Mouse (Mus musculus): ENCODE data around the gene Fxyd1. TPM values are rescaled to one million over a fixed set of nuclear protein-coding genes. Genes with fewer than 3 reads are reported as not detected.

The Fxyd1 gene
- polyA plus RNA-seq, 1 experiment from 2014 or later = 2.5 TPM

DNA sequence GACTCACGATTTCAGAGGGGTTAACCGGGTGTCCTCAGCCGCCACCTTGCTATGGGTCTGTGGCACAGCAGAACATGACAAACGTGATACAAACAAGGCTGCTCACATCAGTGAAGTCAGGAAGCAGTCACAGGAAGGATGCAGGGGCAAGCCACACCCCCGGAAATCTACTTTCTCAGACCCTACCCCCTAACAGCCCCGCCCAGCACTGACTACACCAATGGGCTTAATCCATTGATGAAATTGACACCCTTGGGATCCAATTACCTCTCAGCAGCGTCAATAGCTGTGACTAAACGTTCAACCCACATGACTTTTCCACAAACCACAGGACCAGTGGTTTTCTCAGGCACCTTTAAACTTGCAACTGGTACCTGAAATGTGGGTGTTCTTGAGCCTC is 28.4 kb downstream of the Fxyd1 start:
- H3K27me3 ChIP-seq (ENCODE audit: poor library complexity, severe bottlenecking) = no peaks in the 10 kb centered on the region
- no peaks in the 10 kb centered on the region for H3K4me1 ChIP-seq
- 78% methylated on average over 8 of the region's 8 CpGs for WGBS
- H3K9me3 ChIP-seq = no peaks in the 10 kb centered on the region
- H3K27ac ChIP-seq = no peak overlapping the region
- no peak overlapping the region for H3K4me3 ChIP-seq
- H3K36me3 ChIP-seq (replicated peaks) = no peaks in the 10 kb centered on the region
- no peak for DNase-seq (ENCODE audit: extremely low spot score, low spot score)

- Histone ChIP-seq H3K9me3 (no peaks in the 10 kb centered on the region), H3K4me1 (peaks cover 8% of the 10 kb centered on the region), H3K4me3 (no peak overlapping the region), H3K27me3 (ENCODE audit: poor library complexity, severe bottlenecking) (no peaks in the 10 kb centered on the region), H3K36me3 (replicated peaks) (no peaks in the 10 kb centered on the region), H3K27ac (no peak overlapping the region)
- WGBS = 84% methylated on average over 10 of the region's 10 CpGs
- no peak for DNase-seq (ENCODE audit: extremely low spot score, low spot score)
These were observed 39.7 kb downstream of the Fxyd1 start for GRCm38 (mm10) chr7:31017104-31017901.

GRCm38 (mm10) chr7:31012971-31013370 is 44.0 kb downstream of the Fxyd1 start:
- H3K4me1 ChIP-seq = peaks cover 8% of the 10 kb centered on the region
- no peaks in the 10 kb centered on the region for H3K36me3 ChIP-seq (replicated peaks)
- no peak overlapping the region for H3K4me3 ChIP-seq
- H3K27ac ChIP-seq = no peak overlapping the region
- no peak for DNase-seq (ENCODE audit: extremely low spot score, low spot score)
- WGBS = 85% methylated on average over 5 of the region's 5 CpGs
- H3K27me3 ChIP-seq (ENCODE audit: poor library complexity, severe bottlenecking) = no peaks in the 10 kb centered on the region
- H3K9me3 ChIP-seq = no peaks in the 10 kb centered on the region

GRCm38 (mm10) chr7:31008889-31009288 is 48.1 kb downstream of the Fxyd1 start:
- no peaks in the 10 kb centered on the region for H3K4me1 ChIP-seq
- H3K9me3 ChIP-seq = no peaks in the 10 kb centered on the region
- 86% methylated on average over 3 of the region's 3 CpGs for WGBS
- no peaks in the 10 kb centered on the region for H3K27me3 ChIP-seq (ENCODE audit: poor library complexity, severe bottlenecking)
- DNase-seq (ENCODE audit: extremely low spot score, low spot score) = no peak
- H3K27ac ChIP-seq = no peak overlapping the region
- no peak overlapping the region for H3K4me3 ChIP-seq
- no peaks in the 10 kb centered on the region for H3K36me3 ChIP-seq (replicated peaks)

- H3K27ac ChIP-seq = no peak overlapping the region
- H3K4me3 ChIP-seq = no peak overlapping the region
- no peaks in the 10 kb centered on the region for H3K27me3 ChIP-seq (ENCODE audit: poor library complexity, severe bottlenecking)
- WGBS = 60% methylated on average over 1 of the region's 1 CpGs
- no peaks in the 10 kb centered on the region for H3K36me3 ChIP-seq (replicated peaks)
- no peak for DNase-seq (ENCODE audit: extremely low spot score, low spot score)
- no peaks in the 10 kb centered on the region for H3K9me3 ChIP-seq
- no peaks in the 10 kb centered on the region for H3K4me1 ChIP-seq
These were observed 48.8 kb downstream of the Fxyd1 start for GRCm38 (mm10) chr7:31008175-31008574.

GRCm38 (mm10) chr7:31007775-31008174 is 49.2 kb downstream of the Fxyd1 start:
- H3K27ac ChIP-seq = no peak overlapping the region
- H3K36me3 ChIP-seq (replicated peaks) = no peaks in the 10 kb centered on the region
- WGBS = 93% methylated on average over 1 of the region's 1 CpGs
- H3K27me3 ChIP-seq (ENCODE audit: poor library complexity, severe bottlenecking) = no peaks in the 10 kb centered on the region
- no peak for DNase-seq (ENCODE audit: extremely low spot score, low spot score)
- H3K9me3 ChIP-seq = no peaks in the 10 kb centered on the region
- H3K4me1 ChIP-seq = no peaks in the 10 kb centered on the region
- H3K4me3 ChIP-seq = no peak overlapping the region

DNA sequence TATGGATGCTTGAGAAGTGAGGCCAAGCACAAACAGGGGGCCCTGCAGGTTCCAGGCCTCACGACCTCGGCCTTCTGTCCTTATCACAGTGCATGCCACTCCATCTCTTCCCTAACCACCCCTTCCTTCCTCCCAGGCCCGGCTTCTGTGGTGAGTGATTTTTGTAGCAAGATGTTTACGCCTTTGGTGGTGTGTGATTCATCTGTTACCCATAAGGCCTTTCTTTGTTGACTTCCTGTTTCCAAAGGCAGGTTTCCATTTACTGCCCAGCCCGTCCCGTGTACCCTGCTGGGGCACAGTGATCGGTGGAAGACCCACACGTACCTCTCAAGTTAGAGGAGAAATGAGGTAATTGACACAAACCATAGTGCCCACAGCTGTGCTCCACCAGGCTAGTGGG is 54.3 kb downstream of the Fxyd1 start:
- DNase-seq (ENCODE audit: extremely low spot score, low spot score) = no peak
- Histone ChIP-seq H3K4me1 (0 out of 2 replicates have a peak, but pooled peaks cover 4% of the 10 kb centered on the region), H3K4me3 (no peak overlapping the region), H3K9me3 (no peaks in the 10 kb centered on the region), H3K36me3 (replicated peaks) (no peaks in the 10 kb centered on the region), H3K27ac (no peak overlapping the region), H3K27me3 (ENCODE audit: poor library complexity, severe bottlenecking) (no peaks in the 10 kb centered on the region)
- WGBS = 86% methylated on average over 8 of the region's 8 CpGs

Small RNA genes within 50 kb of the gene (microRNA-seq; reads per million reads assigned to microRNA genes)
- gene Mir7050 = not detected

Other genes starting within 250 kb of the Fxyd1 start
- gene Ffar2, start 233.4 kb downstream of the Fxyd1 start, polyA plus RNA-seq (2016; fragmentation: Nextera tagmentation; extraction: Ambion mirVana) = not detected in 2 replicates
- not detected in 2 replicates for gene Ffar3, start 201.0 kb downstream of the Fxyd1 start, polyA plus RNA-seq (2016; fragmentation: Nextera tagmentation; extraction: Ambion mirVana)
- not detected in 2 replicates for gene Ffar1, start 195.6 kb downstream of the Fxyd1 start, polyA plus RNA-seq (2016; fragmentation: Nextera tagmentation; extraction: Ambion mirVana)
- not detected in 2 replicates for gene Cd22, start 176.9 kb downstream of the Fxyd1 start, polyA plus RNA-seq (2016; fragmentation: Nextera tagmentation; extraction: Ambion mirVana)
- gene Mag, start 142.3 kb downstream of the Fxyd1 start, polyA plus RNA-seq (2016; fragmentation: Nextera tagmentation; extraction: Ambion mirVana) = 0.35 and 0.38 TPM in 2 replicates
- gene Hamp2, start 132.5 kb downstream of the Fxyd1 start, polyA plus RNA-seq (2016; fragmentation: Nextera tagmentation; extraction: Ambion mirVana) = not detected in 2 replicates
- gene Hamp, start 113.2 kb downstream of the Fxyd1 start, polyA plus RNA-seq (2016; fragmentation: Nextera tagmentation; extraction: Ambion mirVana) = not detected in 2 replicates
- 24.1 and 25.6 TPM in 2 replicates for gene Usf2, start 100.4 kb downstream of the Fxyd1 start, polyA plus RNA-seq (2016; fragmentation: Nextera tagmentation; extraction: Ambion mirVana)
- 41.9 and 45.9 TPM in 2 replicates for gene Lsr, start 83.7 kb downstream of the Fxyd1 start, polyA plus RNA-seq (2016; fragmentation: Nextera tagmentation; extraction: Ambion mirVana)
- 2.1 and 2.3 TPM in 2 replicates for gene Fam187b, start 83.4 kb downstream of the Fxyd1 start, polyA plus RNA-seq (2016; fragmentation: Nextera tagmentation; extraction: Ambion mirVana)
- 10.2 and 10.4 TPM in 2 replicates for gene Fxyd5, start 14.7 kb downstream of the Fxyd1 start, polyA plus RNA-seq (2016; fragmentation: Nextera tagmentation; extraction: Ambion mirVana)
- gene Fxyd7, start 5.7 kb downstream of the Fxyd1 start, polyA plus RNA-seq (2016; fragmentation: Nextera tagmentation; extraction: Ambion mirVana) = 0.36 and 1.1 TPM in 2 replicates
- gene Lgi4, start 2.1 kb upstream of the Fxyd1 start, polyA plus RNA-seq (2016; fragmentation: Nextera tagmentation; extraction: Ambion mirVana) = 0.58 and 0.68 TPM in 2 replicates
- gene Fxyd3, start 19.5 kb upstream of the Fxyd1 start, polyA plus RNA-seq (2016; fragmentation: Nextera tagmentation; extraction: Ambion mirVana) = 1.9 and 2.8 TPM in 2 replicates
- gene Hpn, start 58.1 kb upstream of the Fxyd1 start, polyA plus RNA-seq (2016; fragmentation: Nextera tagmentation; extraction: Ambion mirVana) = 1.4 and 1.9 TPM in 2 replicates
- gene Scn1b, start 69.8 kb upstream of the Fxyd1 start, polyA plus RNA-seq (2016; fragmentation: Nextera tagmentation; extraction: Ambion mirVana) = 0.25 and 0.55 TPM in 2 replicates
- 74.5 and 79.7 TPM in 2 replicates for gene Gramd1a, start 98.7 kb upstream of the Fxyd1 start, polyA plus RNA-seq (2016; fragmentation: Nextera tagmentation; extraction: Ambion mirVana)
- not detected in 2 replicates for gene Scgb2b2, start 233.3 kb upstream of the Fxyd1 start, polyA plus RNA-seq (2016; fragmentation: Nextera tagmentation; extraction: Ambion mirVana)
- gene Scgb1b2, start 234.6 kb upstream of the Fxyd1 start, polyA plus RNA-seq (2016; fragmentation: Nextera tagmentation; extraction: Ambion mirVana) = not detected in 2 replicates

Measured in forebrain, embryonic 10.5 days (tissue).